Mouse (Mus musculus): ENCODE results near the gene Slc30a5.

Slc30a5 gene

GRCm38 (mm10) chr13:100753011-100753410 lies 80.2 kb downstream of the Slc30a5 start:
- no peak for DNase-seq
